Mouse (Mus musculus) CH12.LX (cell line): ENCODE results near the gene Hsp90ab1. TPM values are rescaled to one million over a fixed set of nuclear protein-coding genes. Genes with fewer than 3 reads are reported as not detected.

ENCODE experiments used
- DNase-seq: peaks from one replicate; pipeline ENCODE4 v3.0.0-alpha.2; 2013; ENCODE audit errors: extremely low read depth
- H3K27ac ChIP-seq: 2 replicates; pipeline ENCODE4 v1.5.1; 2012; ENCODE audit warnings: low read depth, mild to moderate bottlenecking, control low read depth, moderate library complexity; ENCODE audit not compliant: insufficient read depth
- H3K27me3 ChIP-seq: replicated peaks from 2 replicates; pipeline ENCODE3; 2012; ENCODE audit warnings: inconsistent platforms
- H3K36me3 ChIP-seq, 2 experiments: replicated peaks in 1 of 2; 2 replicates each; pipeline versions ENCODE3 to v1.6.1; 2012; ENCODE audit warnings: inconsistent platforms in 1 of 2, low read length in 1 of 2, mild to moderate bottlenecking in 1 of 2, mixed read lengths in 1 of 2, moderate library complexity in 1 of 2; ENCODE audit not compliant: control insufficient read depth in 1 of 2, insufficient read depth in 1 of 2
- H3K4me1 ChIP-seq, 2 experiments: 2 replicates each; pipeline ENCODE4 v1.6.1; 2012; ENCODE audit warnings: inconsistent platforms in 1 of 2, moderate library complexity in 1 of 2; ENCODE audit not compliant: insufficient read depth in 2 of 2, control insufficient read depth in 1 of 2
- H3K4me2 ChIP-seq: 2 replicates; pipeline ENCODE4 v1.6.1; 2012; ENCODE audit warnings: low read depth, mild to moderate bottlenecking, control low read depth; ENCODE audit not compliant: poor library complexity, insufficient read depth, severe bottlenecking
- H3K4me3 ChIP-seq, 3 experiments: fragments of 150-350 bp in 1 of 3; sonication (generic) in 1 of 3; replicated peaks in 1 of 3; 2 replicates each; pipeline versions ENCODE3 to v1.5.1; 2011 to 2012; ENCODE audit warnings: low read depth in 2 of 3, low read length in 2 of 3, mild to moderate bottlenecking in 2 of 3, moderate library complexity in 2 of 3, control low read depth in 1 of 3, improper control_type of control experiment in 1 of 3, inconsistent platforms in 1 of 3, mixed read lengths in 1 of 3; ENCODE audit not compliant: poor library complexity in 1 of 3
- H3K79me2 ChIP-seq: replicated peaks from 2 replicates; pipeline ENCODE4 v1.6.1; 2012; ENCODE audit warnings: mild to moderate bottlenecking, moderate library complexity; ENCODE audit not compliant: control insufficient read depth, poor library complexity, insufficient read depth, severe bottlenecking; ENCODE audit errors: extremely low read depth
- H3K9ac ChIP-seq: 2 replicates; pipeline ENCODE4 v1.6.1; 2012; ENCODE audit warnings: low read depth, mild to moderate bottlenecking, control low read depth, moderate library complexity; ENCODE audit not compliant: insufficient read depth
- H3K9me3 ChIP-seq: replicated peaks from 2 replicates; pipeline ENCODE3; 2012; ENCODE audit warnings: low read length, inconsistent platforms, mixed read lengths
- BHLHE40 ChIP-seq: IDR thresholded peaks from 2 replicates; pipeline ENCODE4 v1.6.1; 2011; ENCODE audit warnings: mild to moderate bottlenecking, low read depth, low read length, improper control_type of control experiment
- CHD2 ChIP-seq: IDR thresholded peaks from 2 replicates; pipeline ENCODE4 v1.6.1; 2011; ENCODE audit warnings: low read length, improper control_type of control experiment
- E2F4 ChIP-seq: IDR thresholded peaks from 2 replicates; pipeline ENCODE4 v1.6.1; 2011; ENCODE audit warnings: low read depth, low read length, improper control_type of control experiment; ENCODE audit not compliant: insufficient replicate concordance
- ELF1 ChIP-seq: IDR thresholded peaks from 2 replicates; pipeline ENCODE4 v1.6.1; 2014; ENCODE audit warnings: low read depth, mild to moderate bottlenecking, inconsistent platforms, low read length, improper control_type of control experiment
- EP300 ChIP-seq: IDR thresholded peaks from 2 replicates; pipeline ENCODE4 v1.6.1; 2011; ENCODE audit warnings: low read length, improper control_type of control experiment
- GABPA ChIP-seq: IDR thresholded peaks from 2 replicates; pipeline ENCODE4 v1.6.1; 2012; ENCODE audit warnings: low read depth, low read length, improper control_type of control experiment, inconsistent platforms; ENCODE audit not compliant: insufficient replicate concordance
- IRF4 ChIP-seq: IDR thresholded peaks from 2 replicates; pipeline ENCODE4 v1.6.1; 2014; ENCODE audit warnings: low read depth, mild to moderate bottlenecking, inconsistent platforms, low read length, improper control_type of control experiment
- MYC ChIP-seq: IDR thresholded peaks from 2 replicates; pipeline ENCODE4 v1.6.1; 2011; ENCODE audit warnings: low read depth, mild to moderate bottlenecking, improper control_type of control experiment, low read length
- NRF1 ChIP-seq: IDR thresholded peaks from 2 replicates; pipeline ENCODE4 v1.6.1; 2014; ENCODE audit warnings: low read depth, mild to moderate bottlenecking, inconsistent platforms, low read length, improper control_type of control experiment, moderate library complexity
- RCOR1 ChIP-seq: conservative IDR thresholded peaks from 2 replicates; pipeline ENCODE4 v1.6.1; 2012; ENCODE audit warnings: low read depth, mild to moderate bottlenecking, inconsistent platforms, low read length, improper control_type of control experiment
- SIN3A ChIP-seq: IDR thresholded peaks from 2 replicates; pipeline ENCODE4 v1.6.1; 2012; ENCODE audit warnings: low read length, improper control_type of control experiment, inconsistent platforms
- SMC3 ChIP-seq: IDR thresholded peaks from 2 replicates; pipeline ENCODE4 v1.6.1; 2011; ENCODE audit warnings: low read depth, low read length, improper control_type of control experiment
- TCF12 ChIP-seq: IDR thresholded peaks from 2 replicates; pipeline ENCODE4 v1.6.1; 2014; ENCODE audit warnings: low read depth, mild to moderate bottlenecking, inconsistent platforms, low read length, improper control_type of control experiment
- UBTF ChIP-seq: IDR thresholded peaks from 2 replicates; pipeline ENCODE4 v1.6.1; 2012; ENCODE audit warnings: low read depth, mild to moderate bottlenecking, inconsistent platforms, low read length, improper control_type of control experiment, moderate library complexity
- ZC3H11A ChIP-seq: IDR thresholded peaks from 2 replicates; pipeline ENCODE4 v1.6.1; 2012; ENCODE audit warnings: low read depth, mild to moderate bottlenecking, inconsistent platforms, low read length, improper control_type of control experiment
- dilution Hi-C: fragments of 300-500 bp; cut with MboI; formaldehyde crosslinking; loops from 2 replicates; pipeline ENCODE4 v1.14.3; 2020; ENCODE audit warnings: low sequenced_read_pairs; ENCODE audit not compliant: extremely low pct_unique_long_range_greater_than_20kb, extremely low pct_ligation_motif_present
- in situ Hi-C: fragments of 300-500 bp; cut with MboI; formaldehyde crosslinking; loops from 3 replicates; pipeline ENCODE4 v1.14.3; 2019; ENCODE audit warnings: low sequenced_read_pairs, low pct_ligation_motif_present, low pct_unique_long_range_greater_than_20kb, mixed read lengths
- polyA plus RNA-seq: library from polyadenylated mRNA; unstranded; fragments of >175 nt; gene quantifications from 2 replicates; pipeline ENCODE4 v1.2.1, GENCODE M21; 2012; ENCODE audit warnings: low read depth; ENCODE audit not compliant: insufficient read length
- total RNA-seq, 2 experiments: library from RNA; depleted of rRNA; stranded (reverse); fragments of 300-350 nt in 1 of 2; fragments of >200 nt in 1 of 2; gene quantifications; 2 replicates each; pipeline ENCODE4 v1.2.3; 2012 to 2014

Hsp90ab1 gene
- total and polyA plus RNA-seq, 3 experiments = 790 to 4,858 (median 1,180) TPM

DNA sequence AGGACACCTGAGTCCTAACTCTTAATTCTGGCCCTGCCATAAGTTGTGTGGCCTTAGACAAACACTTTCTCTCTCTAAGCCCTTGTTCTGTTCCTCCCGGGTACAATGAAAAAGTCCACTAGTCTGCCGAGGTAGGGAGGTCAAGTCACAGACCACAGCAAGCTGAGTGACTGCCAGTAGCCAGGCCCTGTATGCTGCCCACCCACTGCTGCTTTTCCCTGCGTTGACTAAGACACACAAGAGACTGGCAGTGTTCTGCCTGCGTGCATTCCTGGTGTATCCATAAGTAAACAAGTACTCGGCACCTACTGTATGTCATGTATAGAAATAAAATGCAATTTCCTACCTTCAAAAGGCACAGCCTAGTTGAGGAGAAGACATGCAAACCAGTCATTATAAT is 22.8 kb downstream of the Hsp90ab1 start:
- Histone ChIP-seq H3K79me2 (no peaks in the 10 kb centered on the region), H3K36me3 (no peaks in the 10 kb centered on the region), H3K4me1 (peaks cover 15 to 42% of the 10 kb centered on the region in 2 experiments), H3K27ac (no peak overlapping the region), H3K4me3 (no peak overlapping the region), H3K9ac (no peak overlapping the region), H3K9me3 (peaks cover 2% of the 10 kb centered on the region), H3K27me3 (peaks cover 1% of the 10 kb centered on the region), H3K4me2 (no peak overlapping the region)
- no peak for DNase-seq
- dilution Hi-C loops = no loop called here
- no peak for TF ChIP-seq TCF12
- no peak for TF ChIP-seq UBTF
- no peak for TF ChIP-seq RCOR1
- no peak for TF ChIP-seq GABPA
- no peak for TF ChIP-seq E2F4
- TF ChIP-seq BHLHE40 = no peak
- no peak for TF ChIP-seq EP300
- TF ChIP-seq SIN3A = no peak
- no peak for TF ChIP-seq CHD2
- TF ChIP-seq MYC = no peak
- TF ChIP-seq ZC3H11A = no peak
- no peak for TF ChIP-seq NRF1
- no peak for TF ChIP-seq IRF4
- in situ Hi-C loops = loop anchor here (5.0 kb wide), 1 partner anchor 33 kb away; no protein-coding TSS in a partner anchor

DNA sequence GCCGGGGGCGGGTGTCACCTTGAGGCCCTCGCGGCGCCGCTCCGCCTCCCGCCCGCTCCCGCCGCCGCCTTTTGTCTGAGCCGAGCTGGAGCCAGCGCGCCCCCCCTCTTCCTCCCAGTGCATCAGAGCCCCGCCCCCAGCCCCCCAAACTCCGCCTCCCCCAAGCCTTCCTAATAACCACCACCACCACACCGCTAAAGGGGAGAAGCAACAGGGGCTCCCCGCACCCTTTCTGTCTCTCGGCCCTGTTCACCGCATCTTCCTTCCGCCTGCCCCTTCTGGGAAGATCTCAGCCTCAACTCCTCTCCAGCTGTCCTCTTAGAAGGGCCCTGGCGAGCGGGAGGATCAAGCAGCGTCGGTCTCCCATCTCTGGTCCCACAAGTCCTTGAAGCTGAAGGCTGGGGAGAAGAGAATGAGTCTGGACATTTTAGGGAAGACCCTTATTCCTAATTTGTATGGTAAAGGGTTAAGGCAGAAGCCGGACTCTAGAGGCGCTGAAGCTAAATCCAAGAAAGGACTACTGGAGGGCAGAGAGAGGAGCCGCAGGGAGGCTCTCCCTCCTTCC is 23.4 kb downstream of the Hsp90ab1 start, which contains the start of gene Tmem151b:
Tmem151b (minus strand) TSS at position 61 of the 565 bp plus-strand sequence.
- no peak for TF ChIP-seq ELF1
- TF ChIP-seq MYC = no peak
- TF ChIP-seq SMC3 = no peak
- H3K9ac ChIP-seq = no peak within 1 kb of the TSS
- no peak within 1 kb of the TSS for H3K27ac ChIP-seq
- no peak within 1 kb of the TSS for H3K4me3 ChIP-seq
- no peak within 1 kb of the TSS for H3K4me2 ChIP-seq
- no peaks in the 10 kb centered on the region for H3K36me3 ChIP-seq
- dilution Hi-C loops (no loop called here), in situ Hi-C loops (loop anchor here (5.0 kb wide), 1 partner anchor 32 kb away; no protein-coding TSS in a partner anchor)
- peaks cover 17 to 38% of the 10 kb centered on the region in 2 experiments for H3K4me1 ChIP-seq
- H3K9me3 ChIP-seq = peaks cover 2% of the 10 kb centered on the region
- DNase-seq = no peak
- H3K27me3 ChIP-seq = peaks cover 1% of the 10 kb centered on the region
- H3K79me2 ChIP-seq = no peaks in the 10 kb centered on the region
